Mouse (Mus musculus): Measurements from ENCODE around the gene Pten. TPM values are rescaled to one million over a fixed set of nuclear protein-coding genes. Genes with fewer than 3 reads are reported as not detected.
"Not testable (repeated sequence)": the region's sequence is repeated elsewhere in the genome, so short reads cannot be mapped to it uniquely, and the experiment has no call there.

Pten gene
- total RNA-seq, 4 experiments from 2014 or later: 65.2 to 83.9 (median 75.7) TPM

DNA sequence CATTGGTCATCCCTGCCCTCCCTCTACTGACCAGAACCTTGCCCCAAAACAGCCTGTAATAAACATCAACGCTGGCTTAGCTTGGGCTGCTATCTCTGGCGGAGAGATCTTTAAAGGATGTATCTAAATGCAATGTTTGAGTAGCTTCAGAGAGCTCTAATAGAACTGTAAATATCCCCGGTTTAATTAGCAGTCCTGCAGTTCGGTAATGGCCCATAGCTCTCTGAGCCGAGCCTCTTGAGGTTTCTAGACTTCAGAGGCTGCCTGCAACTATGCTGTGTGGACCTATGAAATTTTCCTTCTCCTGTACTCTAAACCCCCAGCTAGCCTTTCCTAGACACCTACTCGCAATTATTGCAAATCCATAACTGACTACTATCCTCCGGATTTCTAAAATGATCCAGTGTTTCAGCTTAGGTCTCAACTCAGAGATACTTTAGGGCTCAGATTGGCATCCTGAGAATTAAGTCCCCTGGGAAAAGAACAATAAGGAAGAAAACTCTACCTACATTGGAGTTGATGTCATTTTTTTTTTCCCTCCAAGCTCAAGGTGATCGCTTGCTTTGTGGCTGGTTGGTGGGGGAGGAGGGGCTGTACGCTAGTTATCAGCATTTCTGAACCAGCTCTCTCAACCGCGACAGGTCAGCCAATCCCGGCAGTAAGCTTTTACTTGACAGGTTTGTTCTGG is 2.0 kb upstream of the Pten start:
- no peak for DNase-seq

DNA sequence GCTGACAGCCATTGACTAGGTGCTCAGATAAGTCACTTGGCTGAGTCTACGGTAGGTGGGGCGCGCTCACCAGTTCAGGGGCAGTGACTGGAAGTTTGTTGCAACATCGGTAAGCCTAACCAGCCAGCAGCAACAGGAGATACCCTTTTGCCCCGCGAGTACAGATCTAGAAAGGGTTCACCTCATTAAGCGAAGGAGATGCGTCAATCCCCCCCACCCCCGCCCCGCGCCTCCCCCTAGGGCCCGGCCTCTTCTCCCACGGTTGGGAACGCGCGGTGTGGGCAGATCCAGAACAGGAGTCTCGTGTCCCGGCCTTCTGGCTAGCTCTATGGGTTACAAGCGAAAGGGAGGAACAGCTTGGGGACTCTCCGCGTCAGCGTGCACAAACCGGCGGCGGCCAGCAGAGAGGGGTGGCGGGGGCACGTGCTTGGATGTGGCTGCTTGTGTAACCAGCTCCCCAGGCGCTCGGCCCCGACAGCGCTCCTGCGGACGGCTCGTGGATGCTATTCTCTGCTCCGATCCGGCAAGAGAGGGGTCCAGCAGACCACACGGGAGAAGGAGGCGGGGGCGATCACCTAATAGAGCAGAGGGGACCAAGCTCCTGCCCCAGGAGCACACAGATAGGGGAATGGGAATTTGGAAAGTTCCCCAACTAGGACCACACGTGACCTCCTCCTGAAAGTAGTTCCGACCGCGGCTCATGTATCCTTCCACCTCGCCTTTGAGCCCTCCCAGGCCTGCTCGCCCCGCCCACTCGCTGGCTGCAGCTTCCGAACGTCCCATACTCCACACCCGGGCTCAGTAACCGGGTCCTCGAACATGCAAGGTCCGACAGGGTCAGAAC is 1.3 kb upstream of the Pten start:
- peak; percentile 95 for DNase-seq

DNA sequence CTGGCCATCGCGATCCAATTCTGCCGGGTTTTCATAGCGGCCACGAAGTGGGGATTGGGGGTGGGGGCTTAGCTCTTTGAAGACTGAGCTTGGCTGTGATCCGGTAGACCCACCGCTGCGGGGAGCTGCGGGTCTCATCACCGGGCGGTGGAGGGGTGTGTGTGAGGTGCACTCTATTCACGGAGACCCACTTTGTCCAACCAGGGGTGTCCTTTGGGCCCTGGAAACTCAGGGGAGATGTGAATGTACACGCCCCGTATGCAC is 729 bp upstream of the Pten start:
- DNase-seq: no peak

DNA sequence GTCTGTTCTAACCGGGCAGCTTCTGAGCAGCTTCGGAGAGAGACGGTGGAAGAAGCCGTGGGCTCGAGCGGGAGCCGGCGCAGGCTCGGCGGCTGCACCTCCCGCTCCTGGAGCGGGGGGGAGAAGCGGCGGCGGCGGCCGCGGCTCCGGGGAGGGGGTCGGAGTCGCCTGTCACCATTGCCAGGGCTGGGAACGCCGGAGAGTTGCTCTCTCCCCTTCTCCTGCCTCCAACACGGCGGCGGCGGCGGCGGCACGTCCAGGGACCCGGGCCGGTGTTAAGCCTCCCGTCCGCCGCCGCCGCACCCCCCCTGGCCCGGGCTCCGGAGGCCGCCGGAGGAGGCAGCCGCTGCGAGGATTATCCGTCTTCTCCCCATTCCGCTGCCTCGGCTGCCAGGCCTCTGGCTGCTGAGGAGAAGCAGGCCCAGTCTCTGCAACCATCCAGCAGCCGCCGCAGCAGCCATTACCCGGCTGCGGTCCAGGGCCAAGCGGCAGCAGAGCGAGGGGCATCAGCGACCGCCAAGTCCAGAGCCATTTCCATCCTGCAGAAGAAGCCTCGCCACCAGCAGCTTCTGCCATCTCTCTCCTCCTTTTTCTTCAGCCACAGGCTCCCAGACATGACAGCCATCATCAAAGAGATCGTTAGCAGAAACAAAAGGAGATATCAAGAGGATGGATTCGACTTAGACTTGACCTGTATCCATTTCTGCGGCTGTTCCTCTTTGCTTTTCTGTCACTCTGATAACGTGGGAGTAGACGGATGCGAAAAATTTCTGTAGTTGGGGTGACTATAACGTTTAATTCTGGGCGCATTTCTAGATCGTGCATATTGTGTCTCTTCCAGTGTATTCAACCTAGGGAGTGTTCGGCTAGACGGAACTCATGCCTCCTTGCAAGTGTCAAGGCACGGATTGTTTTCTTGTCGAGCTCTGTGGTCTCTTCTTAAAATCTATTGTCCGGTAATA is 815 bp downstream of the Pten start:
- peak; percentile 38 for DNase-seq

DNA sequence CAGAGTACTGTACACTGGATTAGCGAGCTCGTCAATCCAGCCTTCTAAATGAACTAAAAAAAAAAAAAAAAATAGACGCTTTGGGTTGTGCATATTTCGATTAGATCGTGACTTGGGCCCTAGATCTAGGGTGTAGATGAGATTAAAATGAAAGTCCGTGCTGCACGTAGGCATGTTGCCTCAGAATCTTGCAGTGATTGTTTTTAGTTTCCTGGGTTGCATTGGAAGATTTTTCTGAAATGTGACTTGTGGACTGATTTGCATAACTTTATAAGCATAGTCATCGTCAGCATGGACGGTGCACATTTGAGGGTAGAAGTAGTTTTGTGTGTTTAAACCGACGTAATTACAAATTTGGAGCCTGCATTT is 1.5 kb downstream of the Pten start:
- no peak for DNase-seq

DNA sequence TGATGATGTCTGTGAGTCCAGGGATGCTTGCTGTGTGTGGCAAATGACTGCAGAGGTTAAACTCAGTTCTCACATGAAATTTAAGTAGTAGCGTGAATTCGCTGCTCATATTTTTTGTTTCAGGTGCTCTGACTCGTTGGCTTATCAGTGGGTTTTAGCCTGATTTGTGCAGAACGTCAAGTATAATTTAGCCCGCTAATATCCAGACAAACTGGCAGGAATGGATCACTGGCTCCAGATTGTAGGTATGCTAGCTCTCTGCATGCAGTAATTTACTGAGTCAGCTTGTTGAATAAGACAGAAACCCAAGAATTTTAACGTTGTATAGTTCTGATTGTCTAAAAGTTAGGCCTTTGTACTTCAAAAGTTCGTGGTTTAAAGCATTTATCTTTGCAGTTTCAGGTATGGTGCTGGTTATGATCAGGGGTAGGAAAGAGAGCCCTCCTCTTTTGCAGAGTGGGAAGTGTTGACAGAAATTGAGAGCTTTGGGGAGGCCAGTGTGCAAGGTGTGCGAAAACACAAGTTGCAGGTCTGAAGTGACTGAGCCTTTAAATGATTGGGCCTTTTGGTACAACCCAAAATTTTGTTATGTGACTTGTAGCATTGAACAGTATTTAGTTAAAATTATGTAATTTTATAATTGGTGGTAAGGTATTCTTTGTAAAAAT is 2.2 kb downstream of the Pten start:
- no peak for DNase-seq

DNA sequence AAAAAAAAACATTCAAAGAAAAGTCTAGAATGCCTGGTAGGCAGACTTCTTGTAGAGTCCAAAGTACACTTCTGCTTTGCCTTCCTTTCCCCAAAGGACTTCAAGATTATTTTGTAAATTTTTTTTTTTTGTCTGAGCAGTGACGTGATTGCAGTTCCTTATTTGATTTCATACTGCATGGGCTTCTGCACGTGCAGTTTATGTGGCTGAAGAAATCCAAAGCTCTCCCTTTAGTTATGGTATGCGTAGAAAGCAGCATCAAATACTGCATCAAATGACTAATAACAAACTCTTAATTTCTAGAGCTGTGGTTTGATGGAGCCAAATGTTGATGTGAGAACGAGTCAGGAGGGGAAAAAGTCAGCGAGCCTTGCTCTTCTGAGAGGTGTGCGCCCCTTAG is 3.2 kb downstream of the Pten start:
- DNase-seq: no peak

DNA sequence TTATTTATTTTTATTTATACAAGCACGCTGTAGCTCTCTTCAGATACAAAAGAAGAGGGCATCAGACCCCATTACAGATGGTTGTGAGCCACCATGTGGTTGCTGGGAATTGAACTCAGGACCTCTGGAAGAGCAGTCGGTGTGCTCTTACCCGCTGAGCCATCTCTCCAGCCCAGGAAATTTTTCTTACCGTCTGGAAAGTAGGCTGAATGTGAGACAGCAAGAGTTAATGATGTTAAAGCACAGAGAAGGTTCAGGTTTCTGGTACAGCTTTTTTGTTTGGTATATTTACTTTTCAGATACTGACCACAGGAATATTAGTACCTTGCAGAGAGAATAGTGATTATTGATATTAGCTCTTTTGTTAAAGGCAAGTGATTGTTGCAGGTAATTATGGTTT is 3.9 kb downstream of the Pten start:
- no peak for DNase-seq

GRCm38 (mm10) chr19:32762493-32762892 is 5.2 kb downstream of the Pten start:
- DNase-seq: no peak

DNA sequence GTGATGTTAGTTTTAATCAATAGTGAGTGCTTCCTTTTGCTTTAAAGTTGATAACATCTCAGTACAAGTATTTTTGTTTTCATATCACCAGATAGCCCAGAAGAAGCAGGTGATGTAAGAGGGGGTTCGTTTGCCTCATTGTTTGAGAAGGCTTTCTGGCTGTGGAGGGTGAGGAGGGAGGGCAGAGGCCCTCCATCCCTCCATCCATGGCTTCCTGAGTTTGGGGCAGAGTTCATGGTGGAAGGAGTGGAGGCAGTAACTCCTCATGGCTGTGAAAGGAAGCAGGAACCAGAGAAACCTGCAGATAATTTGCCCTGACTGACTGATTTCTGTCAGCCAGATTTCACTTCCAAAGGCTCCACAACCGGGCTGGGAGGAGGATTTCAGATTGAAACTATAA is 21.1 kb downstream of the Pten start:
- no peak for DNase-seq

GRCm38 (mm10) chr19:32779131-32779530 is 21.8 kb downstream of the Pten start:
- no peak for DNase-seq

DNA sequence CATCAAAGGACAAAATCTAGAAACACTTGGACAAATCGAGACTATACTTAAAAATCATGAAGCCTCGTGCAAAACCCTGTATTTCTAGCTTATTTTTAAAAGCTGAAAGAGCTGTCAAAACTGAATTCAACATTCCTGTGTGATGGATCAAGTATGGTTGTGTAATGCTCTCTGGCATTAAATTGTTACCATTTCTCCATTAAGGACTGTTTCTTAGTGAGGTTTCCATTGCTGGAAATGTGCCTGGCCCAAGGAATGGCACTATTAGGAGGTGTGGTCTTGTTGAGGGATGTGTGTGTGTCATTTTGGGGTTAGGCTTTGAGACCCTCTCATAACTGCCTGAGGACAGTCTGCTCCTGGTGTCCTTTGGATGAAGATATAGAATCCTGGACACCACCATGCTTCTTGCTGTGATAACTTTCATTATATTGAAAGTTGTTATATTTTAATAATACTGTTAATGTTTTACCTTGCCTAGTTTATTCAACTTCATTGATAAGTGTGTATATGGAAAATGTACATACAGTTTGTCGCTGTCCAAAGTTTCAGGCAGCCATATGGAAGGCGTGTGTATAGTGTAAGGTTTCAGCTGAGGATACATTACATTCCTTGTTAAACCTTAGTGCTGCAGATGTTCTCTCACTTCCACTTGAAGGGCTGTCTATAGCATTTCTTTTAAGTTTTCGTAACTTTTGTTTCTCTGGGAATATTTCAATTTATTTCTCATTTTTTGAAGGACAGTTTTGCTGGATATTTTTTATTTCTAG is 24.2 kb downstream of the Pten start:
- no peak for DNase-seq

- not testable (repeated sequence) for DNase-seq
These were observed 30.1 kb downstream of the Pten start for GRCm38 (mm10) chr19:32787388-32787787.

DNA sequence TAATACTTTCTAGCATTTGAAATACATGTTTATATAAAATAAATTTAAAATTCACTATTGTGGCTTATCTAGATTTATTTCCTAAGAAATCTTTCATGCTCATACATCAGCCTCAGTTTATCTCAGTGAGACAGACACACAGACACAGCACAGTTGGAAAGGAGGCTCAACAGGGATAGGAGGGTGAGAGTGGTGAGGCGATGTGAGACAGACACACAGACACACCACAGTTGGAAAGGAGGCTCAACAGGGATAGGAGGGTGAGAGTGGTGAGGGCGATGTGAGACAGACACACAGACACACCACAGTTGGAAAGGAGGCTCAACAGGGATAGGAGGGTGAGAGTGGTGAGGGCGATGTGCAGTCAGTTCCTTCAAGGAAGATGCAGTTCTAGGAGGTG is 30.7 kb downstream of the Pten start:
- not testable (repeated sequence) for DNase-seq

- DNase-seq: no peak
These were observed 32.2 kb downstream of the Pten start for GRCm38 (mm10) chr19:32789535-32789934.

DNA sequence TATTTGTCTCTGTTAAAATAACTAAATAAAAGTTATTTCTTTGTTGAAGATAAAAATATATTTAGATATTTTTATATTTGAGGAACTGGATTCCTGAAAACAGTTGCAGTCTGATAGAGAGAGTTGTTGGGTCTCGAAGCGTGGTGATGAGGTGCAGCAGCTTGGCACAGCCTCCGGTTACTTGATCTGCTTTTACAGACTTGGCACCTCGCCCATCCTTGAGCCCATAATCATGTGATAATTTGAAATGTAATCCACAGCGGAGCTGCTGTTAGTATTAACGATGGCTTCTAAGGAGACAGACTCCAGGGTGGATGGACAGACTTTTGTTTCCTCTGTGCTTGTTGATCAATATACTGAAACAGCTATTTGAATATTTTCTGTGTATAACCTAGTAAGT is 35.3 kb downstream of the Pten start:
- DNase-seq: peak; percentile 61

- DNase-seq: no peak
These were observed 36.6 kb downstream of the Pten start for GRCm38 (mm10) chr19:32793901-32794300.

DNA sequence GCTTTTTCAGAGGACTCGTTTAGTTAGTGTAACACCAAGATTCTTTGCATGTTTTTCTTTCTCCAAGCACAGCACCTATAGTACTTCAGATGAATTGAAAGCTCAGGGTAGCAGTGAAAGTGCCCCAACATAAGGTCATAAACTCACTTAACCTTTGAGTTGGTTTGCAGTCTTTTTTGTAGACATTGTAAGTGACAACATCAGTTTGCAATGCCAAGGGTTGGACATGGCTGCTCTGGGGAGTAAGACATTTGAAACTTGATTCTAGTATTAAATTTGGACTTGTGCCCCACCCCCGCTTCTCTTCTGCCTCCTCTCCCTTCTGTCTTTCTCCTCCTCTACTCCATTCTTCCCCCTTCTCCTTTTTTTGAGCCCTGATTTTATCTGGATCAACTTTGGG is 43.3 kb downstream of the Pten start:
- DNase-seq: no peak

DNA sequence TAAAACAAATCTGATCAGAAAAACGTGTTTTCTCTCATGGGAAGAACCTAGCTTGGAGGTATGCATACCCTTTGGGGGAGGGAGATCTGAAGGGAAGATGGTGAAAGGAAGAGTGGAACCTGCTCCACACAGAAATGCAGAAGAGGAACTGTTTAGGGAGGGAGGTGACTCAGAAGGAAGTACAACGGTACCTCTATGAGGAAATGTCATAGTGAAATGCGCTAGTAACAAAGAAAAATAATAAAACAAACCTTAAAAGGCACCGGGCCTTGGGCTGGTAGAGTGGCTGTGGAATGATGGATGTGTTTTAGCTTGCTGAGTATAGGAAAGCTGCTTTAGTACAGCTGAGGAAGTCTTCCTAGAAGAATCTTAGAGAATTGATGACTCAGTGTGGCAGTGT is 47.4 kb downstream of the Pten start:
- DNase-seq: no peak

GRCm38 (mm10) chr19:32807610-32808009 is 50.3 kb downstream of the Pten start:
- DNase-seq: no peak

- DNase-seq: no peak
These were observed 51.4 kb downstream of the Pten start for GRCm38 (mm10) chr19:32808690-32809089.

- no peak for DNase-seq
These were observed 51.8 kb downstream of the Pten start for GRCm38 (mm10) chr19:32809117-32809516.

All from adrenal gland, adult 8-10 months (tissue).